Mouse (Mus musculus): Measurements from ENCODE around the gene Grin1.

Grin1 gene

DNA sequence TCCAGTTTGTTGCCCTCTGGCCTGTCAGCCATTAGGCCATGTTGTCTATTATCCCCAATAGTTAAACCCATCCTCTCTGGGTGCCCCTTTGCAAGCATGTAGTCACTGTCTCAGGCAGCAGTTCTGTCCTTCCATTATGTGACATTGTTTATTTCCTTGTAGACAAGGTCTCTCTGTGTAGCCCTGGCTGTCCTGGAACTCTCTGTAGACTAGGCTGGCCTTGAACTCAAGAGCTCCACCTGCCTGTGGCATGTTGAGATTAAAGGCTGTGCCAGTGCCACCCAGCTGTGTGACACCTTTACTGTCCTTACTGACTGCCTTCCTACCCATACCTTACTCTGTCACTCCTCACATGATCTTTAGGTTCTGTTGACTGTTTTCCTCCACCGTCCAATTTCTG lies 66.7 kb downstream of the Grin1 start:
- peak in 1 of 2 experiments; percentile 52 for DNase-seq

DNA sequence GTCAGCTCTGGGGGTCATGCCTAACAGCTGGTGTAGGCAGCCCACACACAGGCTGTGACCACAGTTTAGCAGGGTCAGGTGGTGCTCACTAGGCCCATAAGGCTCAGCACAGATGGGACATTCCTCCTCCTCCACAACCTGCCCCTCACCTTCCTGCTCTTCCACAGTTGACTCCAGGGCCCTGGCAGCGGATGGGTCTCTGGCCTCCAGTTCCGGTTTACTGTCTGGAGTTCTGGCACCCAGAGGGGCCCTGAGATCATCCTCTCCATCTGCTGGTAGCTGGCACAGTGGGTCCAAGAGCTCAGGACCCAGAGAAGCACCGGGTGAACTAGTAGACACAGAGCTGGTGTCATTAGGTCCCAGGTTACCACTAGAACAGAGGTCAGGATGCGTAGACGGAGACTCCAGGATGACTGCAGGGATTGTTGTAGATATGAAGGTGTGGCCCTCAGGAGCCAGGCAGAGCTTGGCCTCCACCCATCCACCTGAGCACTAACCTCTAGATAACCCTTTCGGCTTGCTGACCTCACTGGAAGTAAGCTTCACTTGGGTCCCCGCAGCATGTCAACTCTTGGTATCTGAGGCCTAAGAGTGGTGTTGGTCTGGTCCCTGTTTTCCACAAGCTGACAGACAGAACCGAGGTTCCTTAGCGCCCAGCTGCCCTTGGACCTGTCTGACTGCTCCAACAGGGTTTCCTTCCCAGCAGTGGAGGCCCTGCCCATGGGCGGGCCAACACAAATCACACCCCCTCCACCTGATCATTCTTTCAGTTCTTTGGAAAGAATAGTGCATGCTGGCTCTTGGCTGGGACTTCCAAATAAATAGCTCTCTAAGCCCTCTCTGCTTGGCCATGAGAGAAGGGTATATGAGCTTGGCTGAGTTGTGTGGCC lies 72.6 kb downstream of the Grin1 start, which contains the start of gene AL732309.1:
Gene AL732309.1, minus strand, starts transcription at position 681 of the 890 bp plus-strand sequence.
- DNase-seq, result peak; percentile 44 to 63

DNA sequence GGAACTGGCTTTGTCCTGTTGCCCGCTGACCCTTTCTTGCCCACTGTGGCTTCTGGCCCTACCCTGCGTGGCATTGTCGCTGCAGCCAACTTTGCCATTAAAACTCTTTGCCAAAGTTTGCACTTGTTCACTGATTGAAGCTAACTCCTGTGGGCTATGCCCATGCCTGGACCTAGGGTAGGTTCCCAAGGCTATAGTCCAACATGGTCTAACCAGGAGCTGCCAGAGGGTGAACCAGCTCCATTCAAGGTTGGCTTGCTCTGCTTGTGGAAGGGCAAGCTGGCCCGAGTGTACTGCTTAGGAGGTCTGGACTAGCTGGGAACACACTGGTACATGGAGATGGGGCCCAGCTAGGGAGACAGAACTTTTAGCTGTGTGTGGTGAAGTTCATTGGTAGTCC lies 74.8 kb downstream of the Grin1 start:
- DNase-seq, result peak in 1 of 2 experiments; percentile 6

DNA sequence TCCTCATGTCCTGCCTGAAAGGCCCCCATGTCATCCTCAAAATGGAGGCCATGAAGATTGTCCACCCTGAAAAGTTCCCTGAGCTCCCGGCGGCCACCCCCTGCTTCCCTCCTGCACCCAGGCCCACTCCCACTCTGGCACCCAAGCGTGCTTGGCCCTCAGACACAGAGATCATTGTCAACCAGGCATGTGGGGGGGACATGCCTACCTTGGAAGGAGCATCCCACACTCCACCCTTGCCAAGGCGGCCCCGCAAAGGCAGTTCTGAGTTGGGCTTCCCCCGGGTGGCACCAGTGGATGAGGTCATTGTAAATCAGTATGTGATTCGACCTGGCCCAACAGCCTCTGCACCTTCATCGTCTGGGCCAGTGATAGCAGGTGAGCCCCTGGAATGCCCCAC lies 75.6 kb downstream of the Grin1 start:
- peak in 1 of 2 experiments; percentile 27 for DNase-seq

DNA sequence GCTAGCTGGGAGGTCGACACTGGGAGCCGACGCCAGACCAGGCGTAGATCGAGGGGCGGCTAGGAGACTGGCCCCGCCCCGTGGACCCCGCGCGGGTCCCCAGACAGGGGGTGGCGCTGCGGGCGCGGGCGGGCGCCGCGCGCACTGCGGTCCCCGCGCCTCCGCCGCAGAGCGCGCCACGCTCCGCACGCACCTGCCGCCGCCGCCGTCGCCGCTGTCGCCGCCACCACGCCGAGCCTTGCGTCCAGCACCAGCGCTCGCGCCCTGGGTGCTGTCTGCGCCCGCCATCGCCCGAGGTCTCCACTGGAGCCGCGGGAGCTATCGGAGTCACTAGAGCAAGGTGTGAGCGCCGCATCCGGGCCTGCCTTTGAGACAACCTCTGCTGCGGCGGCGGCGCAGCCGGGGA lies 76.9 kb downstream of the Grin1 start, which contains the start of the genes Rnf208 and Cysrt1:
Gene Rnf208, plus strand, starts transcription at position 155 of the 406 bp plus-strand sequence.
Gene Cysrt1, minus strand, starts transcription at position 352 of the 406 bp plus-strand sequence.
- DNase-seq, result peak; percentile 72 to 81

DNA sequence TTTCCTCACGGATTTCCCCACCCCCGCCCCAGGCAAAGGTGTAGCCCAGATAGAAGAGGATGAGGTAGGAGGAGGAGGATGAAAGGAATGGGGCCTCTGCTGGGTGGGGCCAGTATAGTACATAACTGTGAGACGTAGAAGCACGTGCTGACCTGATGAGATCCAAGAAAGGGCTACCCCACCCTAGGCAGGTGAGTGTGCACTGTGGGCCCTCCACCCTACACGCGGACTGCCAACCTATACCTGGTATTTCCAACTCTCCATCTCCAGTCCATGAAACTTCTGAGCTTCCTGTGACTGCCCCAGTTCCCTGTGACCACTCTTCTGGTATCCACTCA lies 77.6 kb downstream of the Grin1 start:
- peak in 1 of 2 experiments; percentile 29 for DNase-seq
